Mouse (Mus musculus) forebrain, embryonic 16.5 days (tissue): ENCODE data around the gene Shroom3. TPM values are rescaled to one million over a fixed set of nuclear protein-coding genes. Genes with fewer than 3 reads are reported as not detected.

Experiments used
- ATAC-seq: fragments of 200-750 bp; cut with Nextera tagmentation; 2 replicates; pipeline ENCODE4 v1.8.0; 2017; ENCODE audit warnings: mild to moderate bottlenecking, moderate library complexity
- H3K27ac ChIP-seq: fragments of 300-500 bp; sonication (generic); 2 replicates; pipeline ENCODE4 v1.5.1; 2014; ENCODE audit warnings: low read length, control low read depth
- H3K27me3 ChIP-seq: fragments of 300-500 bp; sonication (generic); replicated peaks from 2 replicates; pipeline ENCODE4 v1.6.1; 2014; ENCODE audit warnings: low read length; ENCODE audit not compliant: control insufficient read depth, insufficient read depth
- H3K36me3 ChIP-seq: fragments of 300-500 bp; sonication (generic); 2 replicates; pipeline ENCODE4 v1.6.1; 2014; ENCODE audit not compliant: control insufficient read depth, insufficient read depth
- H3K4me1 ChIP-seq: fragments of 300-500 bp; sonication (generic); replicated peaks from 2 replicates; pipeline ENCODE4 v1.6.1; 2014; ENCODE audit warnings: low read length; ENCODE audit not compliant: control insufficient read depth, insufficient read depth
- H3K4me2 ChIP-seq: fragments of 300-500 bp; sonication (generic); 2 replicates; pipeline ENCODE4 v1.6.1; 2014; ENCODE audit warnings: mild to moderate bottlenecking, low read length, control low read depth
- H3K4me3 ChIP-seq: fragments of 300-500 bp; sonication (generic); replicated peaks from 2 replicates; pipeline ENCODE4 v1.5.1; 2014; ENCODE audit warnings: mild to moderate bottlenecking, low read length, control low read depth
- H3K9ac ChIP-seq: fragments of 300-500 bp; sonication (generic); replicated peaks from 2 replicates; pipeline ENCODE4 v1.6.1; 2014; ENCODE audit warnings: low read depth, low read length, control low read depth
- H3K9me3 ChIP-seq: fragments of 300-500 bp; sonication (generic); 2 replicates; pipeline ENCODE4 v1.6.1; 2016; ENCODE audit warnings: low read length; ENCODE audit not compliant: control insufficient read depth
- WGBS: fragments of 180-500 bp; shearing (Covaris S2); extraction: QIAGEN DNeasy Blood & Tissue Kit; methylation state at CpG from one replicate; pipeline ENCODE4 v1.1.7; 2014; 5-methylcytosine and 5-hydroxymethylcytosine counted together
- polyA plus RNA-seq: library from polyadenylated mRNA; unstranded; fragments of >200 nt; fragmentation: Nextera tagmentation; extraction: Ambion mirVana; gene quantifications from 2 replicates; pipeline ENCODE4 v1.2.1, GENCODE M21; 2015

Gene Shroom3
- polyA plus RNA-seq, 1 experiment from 2014 or later = 1.4 TPM

DNA sequence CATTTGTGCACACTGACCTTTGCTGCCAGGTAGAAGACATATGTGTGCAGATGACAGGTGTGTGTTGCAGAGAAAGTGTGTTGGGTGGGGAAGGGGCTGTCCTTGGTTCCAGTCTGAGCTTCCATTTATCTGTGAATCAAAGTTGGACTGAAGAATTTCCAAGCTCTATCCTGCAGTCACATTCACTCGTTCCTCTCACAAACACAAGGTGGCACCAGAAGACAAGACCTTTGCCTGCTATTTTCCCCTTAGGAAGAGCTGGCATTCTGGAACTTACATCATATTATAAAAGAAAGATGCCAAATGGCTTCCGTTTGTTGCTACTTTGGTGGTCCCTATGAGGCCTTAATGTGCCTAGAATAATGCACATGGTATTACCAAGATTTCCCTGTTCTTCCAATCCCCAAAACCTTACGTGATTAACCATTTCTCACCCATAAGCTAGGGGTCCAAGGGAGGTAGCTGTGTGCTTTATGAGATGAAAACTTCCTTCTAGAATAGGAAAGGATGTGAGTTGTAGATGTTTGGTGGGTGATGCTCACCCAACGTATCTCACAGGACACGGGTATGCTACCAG is 45.1 kb downstream of the Shroom3 start:
- no peak overlapping the region for H3K4me2 ChIP-seq
- WGBS = 47% methylated on average over 5 of the region's 5 CpGs
- H3K27ac ChIP-seq = no peak overlapping the region
- H3K4me3 ChIP-seq = no peak overlapping the region
- H3K27me3 ChIP-seq = no peaks in the 10 kb centered on the region
- no peaks in the 10 kb centered on the region for H3K36me3 ChIP-seq
- H3K9ac ChIP-seq = no peak overlapping the region
- H3K4me1 ChIP-seq = no peaks in the 10 kb centered on the region
- H3K9me3 ChIP-seq = no peaks in the 10 kb centered on the region
- peak; percentile 65 for ATAC-seq

DNA sequence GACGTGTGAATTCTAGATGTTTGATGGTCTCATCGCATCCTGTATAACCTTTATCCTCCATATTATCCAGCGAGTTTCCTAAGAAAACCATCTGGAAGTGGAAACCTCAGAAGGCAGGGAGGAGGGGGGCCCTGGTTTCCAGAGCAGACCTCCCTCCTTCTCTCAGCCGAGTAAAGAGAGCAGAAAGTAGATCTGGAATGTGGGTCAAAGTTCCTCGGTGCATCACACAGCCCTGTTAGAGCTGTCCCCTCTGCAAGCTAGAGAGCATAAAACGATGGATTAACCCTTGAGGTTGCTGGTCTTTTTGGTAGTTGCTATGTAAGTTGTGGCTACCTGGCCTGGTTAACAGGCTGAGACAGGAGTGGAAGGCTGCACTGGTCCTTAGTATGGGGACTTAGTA is 46.0 kb downstream of the Shroom3 start:
- H3K4me2 ChIP-seq = no peak overlapping the region
- no peaks in the 10 kb centered on the region for H3K4me1 ChIP-seq
- H3K36me3 ChIP-seq = no peaks in the 10 kb centered on the region
- H3K9me3 ChIP-seq = no peaks in the 10 kb centered on the region
- ATAC-seq = no peak
- H3K27ac ChIP-seq = no peak overlapping the region
- WGBS = 65% methylated on average over 6 of the region's 6 CpGs
- H3K27me3 ChIP-seq = no peaks in the 10 kb centered on the region
- no peak overlapping the region for H3K4me3 ChIP-seq
- no peak overlapping the region for H3K9ac ChIP-seq

DNA sequence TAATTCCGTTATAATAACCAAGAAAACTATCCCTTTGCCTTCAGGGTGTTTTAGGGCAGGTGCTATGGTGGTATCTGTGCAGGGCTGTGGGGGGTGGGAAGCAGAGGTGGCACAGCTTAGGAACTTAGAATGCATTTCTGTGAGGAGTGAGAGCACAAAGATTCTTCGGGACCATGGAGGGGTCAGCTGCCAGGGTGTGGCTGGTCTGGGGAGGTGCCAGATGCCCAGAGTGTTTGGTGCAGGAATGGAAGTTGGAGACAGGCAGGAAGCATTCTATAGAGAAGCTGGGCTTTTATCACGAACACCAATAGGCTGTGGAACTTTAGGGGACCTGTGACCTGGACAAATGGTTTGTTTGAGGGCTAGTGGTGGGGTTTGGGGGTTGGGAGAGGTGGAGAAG is 58.6 kb downstream of the Shroom3 start:
- H3K9ac ChIP-seq = no peak overlapping the region
- H3K27ac ChIP-seq = no peak overlapping the region
- 80% methylated on average over 3 of the region's 3 CpGs for WGBS
- H3K36me3 ChIP-seq = no peaks in the 10 kb centered on the region
- no peak for ATAC-seq
- H3K4me1 ChIP-seq = no peaks in the 10 kb centered on the region
- H3K4me2 ChIP-seq = no peak overlapping the region
- no peak overlapping the region for H3K4me3 ChIP-seq
- no peaks in the 10 kb centered on the region for H3K9me3 ChIP-seq
- H3K27me3 ChIP-seq = no peaks in the 10 kb centered on the region

DNA sequence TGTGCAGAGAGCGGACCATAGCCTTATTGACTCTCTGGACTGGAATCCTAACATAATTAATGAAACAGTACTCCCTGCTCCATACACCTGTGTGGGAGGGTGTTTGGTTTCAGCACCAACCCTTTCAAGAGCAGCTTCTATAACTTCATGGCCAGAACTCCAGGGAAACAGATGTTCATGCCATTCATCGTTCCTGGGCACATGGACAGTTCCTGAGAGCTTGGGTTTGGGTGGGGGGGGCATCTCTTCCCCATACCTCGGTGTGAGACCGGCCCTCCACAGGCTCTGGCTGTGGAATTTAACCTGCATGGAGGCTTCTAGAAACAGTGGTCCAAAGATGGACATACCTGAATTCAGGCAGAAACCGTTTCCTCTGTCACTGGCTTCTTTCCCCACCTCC is 59.5 kb downstream of the Shroom3 start:
- WGBS = 94% methylated on average over 5 of the region's 5 CpGs
- Histone ChIP-seq H3K27ac (no peak overlapping the region), H3K9me3 (no peaks in the 10 kb centered on the region), H3K9ac (no peak overlapping the region), H3K4me2 (no peak overlapping the region), H3K4me1 (no peaks in the 10 kb centered on the region), H3K36me3 (no peaks in the 10 kb centered on the region), H3K4me3 (no peak overlapping the region), H3K27me3 (no peaks in the 10 kb centered on the region)
- no peak for ATAC-seq

DNA sequence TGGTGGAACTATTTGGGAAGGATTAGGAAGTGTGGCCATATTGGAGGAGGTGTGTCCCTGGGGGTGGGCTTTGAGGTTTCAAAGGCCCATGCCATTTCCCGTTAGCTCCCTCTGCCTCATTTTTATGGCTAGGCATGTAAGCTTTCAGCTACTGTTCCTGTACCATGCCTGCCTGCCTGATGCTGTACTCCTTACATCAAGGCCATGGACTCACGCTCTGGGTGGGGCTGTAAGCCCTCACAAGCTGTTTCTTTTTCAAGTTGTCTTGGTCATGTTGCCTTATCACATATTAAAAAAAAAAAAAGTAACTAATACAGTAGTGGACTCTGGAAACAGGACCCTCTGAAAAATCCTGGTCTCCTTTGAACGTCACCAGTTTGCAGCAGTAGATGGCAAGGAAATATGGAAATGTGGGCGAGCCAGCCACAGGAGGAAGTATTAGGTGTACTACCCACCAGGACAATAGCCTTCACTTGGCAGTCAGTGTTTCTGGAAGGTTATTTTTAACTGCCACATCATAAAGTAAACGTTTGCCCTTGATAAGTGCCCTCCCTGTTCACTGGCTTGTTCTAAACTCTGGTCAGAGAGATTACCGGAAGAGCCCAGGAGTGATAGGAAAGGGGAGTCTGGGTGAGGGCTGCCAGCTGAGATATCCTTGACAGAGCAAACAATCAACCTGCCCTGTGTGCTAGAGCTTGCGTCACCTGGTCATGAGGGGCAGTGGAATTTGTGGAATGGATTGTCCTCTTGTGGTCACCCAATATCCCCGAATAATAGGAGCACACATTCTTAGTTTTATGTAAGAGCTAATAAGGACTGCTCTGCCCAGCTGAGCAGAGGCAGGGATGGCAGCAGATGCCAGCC is 62.4 kb downstream of the Shroom3 start:
- H3K36me3 ChIP-seq = no peaks in the 10 kb centered on the region
- H3K9me3 ChIP-seq = no peaks in the 10 kb centered on the region
- 89% methylated on average over 8 of the region's 8 CpGs for WGBS
- H3K4me1 ChIP-seq = no peaks in the 10 kb centered on the region
- ATAC-seq = no peak
- H3K4me2 ChIP-seq = no peak overlapping the region
- H3K4me3 ChIP-seq = no peak overlapping the region
- H3K9ac ChIP-seq = no peak overlapping the region
- no peak overlapping the region for H3K27ac ChIP-seq
- no peaks in the 10 kb centered on the region for H3K27me3 ChIP-seq

GRCm38 (mm10) chr5:92751488-92751887 is 68.3 kb downstream of the Shroom3 start:
- WGBS = 91% methylated on average over 4 of the region's 4 CpGs

GRCm38 (mm10) chr5:92755241-92755775 is 72.1 kb downstream of the Shroom3 start:
- no peaks in the 10 kb centered on the region for H3K27me3 ChIP-seq
- H3K4me1 ChIP-seq = no peaks in the 10 kb centered on the region
- no peaks in the 10 kb centered on the region; the same call in 1 of the 2 replicates for H3K9me3 ChIP-seq
- no peak overlapping the region for H3K9ac ChIP-seq
- 82% methylated on average over 7 of the region's 7 CpGs for WGBS
- no peak overlapping the region for H3K4me2 ChIP-seq
- no peak overlapping the region for H3K27ac ChIP-seq
- no peak overlapping the region for H3K4me3 ChIP-seq
- ATAC-seq = no peak
- H3K36me3 ChIP-seq = no peaks in the 10 kb centered on the region

More at GRCm38 (mm10) chr5:92751488-92751887, 68.3 kb downstream of the Shroom3 start:
- Histone ChIP-seq H3K4me3 (no peak overlapping the region), H3K36me3 (no peaks in the 10 kb centered on the region), H3K9ac (no peak overlapping the region), H3K27me3 (no peaks in the 10 kb centered on the region), H3K4me1 (no peaks in the 10 kb centered on the region), H3K4me2 (no peak overlapping the region), H3K9me3 (no peaks in the 10 kb centered on the region; the same call in 1 of the 2 replicates), H3K27ac (no peak overlapping the region)
- ATAC-seq = no peak

GRCm38 (mm10) chr5:92759156-92759745 is 76.0 kb downstream of the Shroom3 start:
- Histone ChIP-seq H3K27me3 (no peaks in the 10 kb centered on the region), H3K4me2 (no peak overlapping the region), H3K4me3 (no peak overlapping the region), H3K9me3 (no peaks in the 10 kb centered on the region), H3K36me3 (no peaks in the 10 kb centered on the region), H3K9ac (no peak overlapping the region), H3K27ac (no peak overlapping the region), H3K4me1 (no peaks in the 10 kb centered on the region)
- 81% methylated on average over 6 of the region's 6 CpGs for WGBS
- ATAC-seq = no peak

DNA sequence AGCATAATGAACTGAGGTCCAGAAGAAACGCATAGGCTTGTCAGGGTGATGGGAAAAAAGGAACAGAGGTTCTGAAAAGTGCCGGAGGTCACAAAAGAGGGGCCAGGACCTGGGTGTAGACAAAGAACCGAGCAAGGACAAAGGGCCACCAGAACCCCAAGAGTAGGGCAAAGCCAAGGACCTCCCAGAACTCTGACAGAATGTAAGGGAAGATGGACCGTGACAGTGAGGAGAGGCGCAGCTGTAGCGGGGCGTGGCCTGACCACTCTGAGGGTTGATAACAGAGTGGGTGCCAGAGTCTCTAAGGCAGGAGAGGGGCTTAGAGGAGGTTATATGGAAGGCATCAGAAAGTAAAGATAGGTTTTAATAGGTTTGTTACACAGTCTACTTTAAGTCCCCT is 77.3 kb downstream of the Shroom3 start:
- no peak overlapping the region for H3K9ac ChIP-seq
- H3K4me3 ChIP-seq = no peak overlapping the region
- ATAC-seq = no peak
- no peaks in the 10 kb centered on the region for H3K27me3 ChIP-seq
- no peaks in the 10 kb centered on the region for H3K36me3 ChIP-seq
- no peak overlapping the region for H3K27ac ChIP-seq
- 84% methylated on average over 7 of the region's 7 CpGs for WGBS
- H3K4me2 ChIP-seq = no peak overlapping the region
- H3K4me1 ChIP-seq = no peaks in the 10 kb centered on the region
- no peaks in the 10 kb centered on the region for H3K9me3 ChIP-seq
